Mouse (Mus musculus): ENCODE results near the gene Mmrn2.
"Not testable (repeated sequence)": the region's sequence is repeated elsewhere in the genome, so short reads cannot be mapped to it uniquely, and the experiment has no call there.

Mmrn2 gene

DNA sequence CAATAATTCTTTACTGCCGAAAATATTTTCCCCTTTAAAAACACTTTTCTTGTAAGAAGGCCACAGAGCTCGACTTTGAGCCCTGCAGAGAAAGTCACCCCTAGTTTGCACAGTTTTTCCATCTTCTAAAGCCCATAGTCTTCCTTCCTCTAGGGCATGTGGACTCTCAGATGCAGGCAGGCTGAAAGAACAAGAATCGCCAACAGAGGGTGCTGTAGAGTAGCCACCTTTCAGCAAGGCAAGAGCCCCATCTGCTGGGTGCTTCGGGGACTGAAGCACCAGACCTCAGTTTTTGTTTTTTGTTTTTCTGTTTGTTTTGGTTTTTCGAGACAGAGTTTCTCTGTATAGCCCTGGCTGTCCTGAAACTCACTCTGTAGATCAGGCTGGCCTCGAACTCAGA is 25.9 kb downstream of the Mmrn2 start:
- DNase-seq (ENCODE audit: low read depth, low spot score): peak; percentile 49

DNA sequence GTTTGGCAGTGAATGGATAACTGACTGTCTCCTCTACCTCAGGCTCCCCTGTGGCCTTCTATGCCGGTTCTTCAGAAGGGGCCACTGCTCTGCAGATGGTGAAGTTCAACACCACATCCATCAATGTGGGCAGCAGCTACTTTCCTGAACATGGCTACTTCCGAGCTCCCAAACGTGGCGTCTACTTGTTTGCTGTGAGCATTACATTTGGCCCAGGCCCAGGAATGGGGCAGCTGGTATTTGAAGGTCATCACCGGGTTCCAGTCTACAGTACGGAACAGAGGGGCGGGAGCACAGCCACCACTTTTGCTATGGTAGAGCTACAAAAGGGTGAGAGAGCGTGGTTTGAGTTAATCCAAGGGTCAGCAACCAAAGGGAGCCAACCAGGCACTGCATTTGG is 27.6 kb downstream of the Mmrn2 start:
- DNase-seq (ENCODE audit: low read depth, low spot score): no peak

DNA sequence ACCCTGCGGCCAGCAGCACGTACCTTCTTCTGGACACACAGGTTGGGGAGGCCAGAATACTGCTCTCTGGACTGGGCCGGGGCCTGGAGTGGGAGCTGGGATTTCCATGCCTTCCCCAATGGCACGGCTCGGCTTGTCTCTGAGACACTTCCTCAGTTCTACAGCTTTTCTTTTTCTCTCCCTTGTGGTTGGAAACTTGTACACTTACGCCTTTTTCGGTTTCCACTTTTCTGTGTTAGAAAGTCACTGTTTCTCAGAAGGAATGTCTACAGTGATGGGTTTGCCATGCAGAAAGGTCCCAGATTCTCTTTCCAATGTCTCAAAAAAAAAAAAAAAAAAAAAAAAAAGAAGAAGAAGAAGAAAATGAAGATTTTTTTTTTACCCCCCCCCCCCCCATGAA is 28.2 kb downstream of the Mmrn2 start:
- DNase-seq (ENCODE audit: low read depth, low spot score): no peak

DNA sequence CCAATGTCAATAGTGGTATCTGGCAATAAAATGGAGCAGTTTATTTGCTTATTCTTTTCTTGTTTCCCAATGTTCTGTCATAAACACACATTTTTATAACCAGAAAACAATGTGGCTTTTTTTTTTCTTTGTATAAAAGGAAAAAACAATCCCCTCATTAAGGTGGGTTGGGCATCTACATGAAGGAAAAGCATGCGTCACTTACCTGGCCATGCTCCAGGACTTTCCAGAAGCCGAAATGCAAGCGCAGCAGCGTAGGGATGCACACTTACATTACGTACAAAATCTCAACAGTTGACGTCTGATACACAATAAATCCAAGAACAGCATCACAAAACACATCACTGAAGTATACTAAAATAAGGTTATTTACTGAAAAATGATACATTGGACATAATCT is 35.5 kb downstream of the Mmrn2 start:
- no peak for DNase-seq (ENCODE audit: low read depth, low spot score)

DNA sequence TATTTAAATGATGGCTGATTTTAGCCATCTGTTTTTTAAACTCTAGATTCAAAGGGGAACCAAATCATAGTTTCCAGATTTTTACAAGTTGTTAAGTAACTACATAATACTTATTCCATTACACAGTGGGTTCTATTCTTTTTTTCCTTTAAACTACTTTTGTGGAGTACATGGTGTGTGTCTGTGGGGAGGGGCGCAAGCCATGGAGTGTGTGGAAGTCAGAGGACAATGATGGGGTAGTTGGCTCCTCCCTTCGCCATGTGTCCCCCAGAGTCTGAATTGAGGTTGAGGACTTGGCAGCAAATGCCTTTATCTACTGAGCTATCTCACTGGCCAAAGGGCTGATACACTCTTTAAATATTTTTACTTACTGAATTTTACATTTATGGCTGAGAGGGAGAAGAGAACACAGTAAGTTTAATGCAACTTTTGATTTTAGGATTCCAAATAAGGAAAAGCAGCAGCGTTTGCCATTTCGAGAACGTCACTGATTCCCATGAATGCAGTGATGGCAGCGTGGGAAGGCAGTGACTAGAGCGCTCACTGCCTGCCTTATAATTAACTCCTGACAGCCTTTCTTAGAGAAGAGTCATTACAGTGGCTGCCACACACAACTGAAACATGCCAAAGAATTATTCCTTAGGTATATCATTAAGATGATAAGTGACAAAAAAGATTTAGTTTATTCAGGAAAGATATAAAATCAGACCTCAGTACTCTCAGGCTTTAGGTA is 37.1 kb downstream of the Mmrn2 start:
- no peak for DNase-seq (ENCODE audit: low read depth, low spot score)

DNA sequence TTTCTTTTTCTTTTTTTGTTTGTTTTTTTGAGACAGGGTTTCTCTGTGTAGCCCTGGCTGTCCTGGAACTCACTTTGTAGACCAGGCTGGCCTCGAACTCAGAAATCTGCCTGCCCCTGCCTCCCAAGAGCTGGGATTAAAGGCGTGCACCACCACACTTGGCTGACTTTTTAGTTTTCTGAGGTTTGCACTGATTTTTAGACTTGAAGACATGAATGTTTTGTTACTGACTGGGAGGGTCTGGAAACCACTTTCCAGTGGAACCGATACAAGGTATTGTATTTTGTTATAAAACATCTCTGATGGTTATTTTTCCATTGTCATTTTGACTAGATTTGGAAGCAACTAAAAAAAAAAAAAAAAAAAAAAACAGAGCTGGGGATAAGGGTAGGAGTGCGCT is 41.7 kb downstream of the Mmrn2 start:
- not testable (repeated sequence) for DNase-seq (ENCODE audit: low read depth, low spot score)

DNA sequence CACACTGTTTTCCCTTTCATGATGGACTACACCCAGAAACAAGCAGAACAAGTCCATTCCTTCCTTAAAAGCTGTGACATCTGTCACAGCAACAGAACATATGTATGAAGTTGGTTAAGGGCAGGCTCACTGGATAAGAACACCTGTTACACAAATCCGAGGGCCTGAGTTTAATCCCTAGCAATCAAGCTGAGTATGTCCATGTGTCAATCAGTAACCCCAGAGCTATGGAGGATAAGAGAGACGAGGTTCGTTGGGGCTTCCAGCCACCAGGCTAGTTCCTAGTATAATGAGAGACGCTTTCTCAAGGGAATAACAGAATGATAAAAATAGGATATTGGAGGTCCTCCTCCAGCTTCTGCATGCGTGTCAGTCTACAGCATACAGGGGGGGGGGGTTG is 42.2 kb downstream of the Mmrn2 start:
- DNase-seq (ENCODE audit: low read depth, low spot score): no peak

DNA sequence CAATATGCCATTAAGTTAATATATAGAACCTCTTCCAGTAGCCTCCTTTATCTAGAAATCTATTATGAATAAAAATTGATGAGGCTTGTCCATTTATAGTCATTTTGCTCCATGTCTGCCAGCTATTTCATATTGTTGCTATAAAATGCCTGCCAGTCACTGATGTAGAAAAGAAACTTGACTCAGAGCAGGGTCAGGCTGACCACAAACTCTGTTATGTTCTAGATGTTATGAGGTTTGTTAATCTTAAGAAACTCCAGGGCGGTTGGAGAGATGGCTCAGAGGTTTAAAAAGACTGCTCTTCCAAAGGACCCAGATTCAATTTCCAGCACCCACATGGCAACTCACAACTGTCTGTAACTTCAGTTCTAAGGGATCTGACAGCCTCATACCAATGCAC is 45.8 kb downstream of the Mmrn2 start:
- no peak for DNase-seq (ENCODE audit: low read depth, low spot score)

DNA sequence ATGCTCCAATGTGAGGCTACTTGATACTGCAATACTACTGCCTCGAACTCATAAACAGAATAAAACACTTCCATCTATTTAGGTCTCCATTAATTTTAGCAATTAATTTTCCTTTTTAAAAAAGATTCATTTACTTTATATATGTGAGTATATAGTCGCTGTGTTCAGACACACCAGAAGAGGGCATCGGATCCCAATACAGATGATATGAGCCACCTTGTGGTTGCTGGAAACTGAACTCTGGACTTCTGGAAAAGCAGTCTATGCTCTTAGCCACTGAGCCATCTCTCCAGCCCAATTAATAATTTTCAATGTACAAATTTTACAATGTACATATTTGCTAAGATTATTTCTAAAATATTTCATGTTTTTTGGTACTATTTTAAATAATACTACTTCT is 53.0 kb downstream of the Mmrn2 start:
- DNase-seq (ENCODE audit: low read depth, low spot score): no peak

DNA sequence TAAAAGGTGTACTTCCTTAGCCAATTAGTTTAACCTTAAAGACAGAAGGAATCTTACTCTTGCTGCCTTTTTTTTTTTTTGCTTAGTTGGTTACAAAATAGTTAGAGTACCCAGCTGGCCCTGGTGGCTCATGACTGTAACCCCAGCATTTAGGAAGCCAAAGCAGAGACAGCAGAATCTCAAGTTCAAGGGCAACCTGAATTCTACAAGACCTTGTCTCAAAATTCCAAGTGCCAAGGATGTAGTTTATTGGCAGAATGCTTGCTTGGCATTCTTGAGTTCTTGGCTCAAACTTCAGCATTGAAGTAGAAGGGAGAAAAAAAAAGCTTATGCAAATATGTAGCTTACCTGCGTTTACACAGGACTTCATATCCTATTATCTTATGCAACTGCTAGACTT is 53.8 kb downstream of the Mmrn2 start:
- no peak for DNase-seq (ENCODE audit: low read depth, low spot score)

DNA sequence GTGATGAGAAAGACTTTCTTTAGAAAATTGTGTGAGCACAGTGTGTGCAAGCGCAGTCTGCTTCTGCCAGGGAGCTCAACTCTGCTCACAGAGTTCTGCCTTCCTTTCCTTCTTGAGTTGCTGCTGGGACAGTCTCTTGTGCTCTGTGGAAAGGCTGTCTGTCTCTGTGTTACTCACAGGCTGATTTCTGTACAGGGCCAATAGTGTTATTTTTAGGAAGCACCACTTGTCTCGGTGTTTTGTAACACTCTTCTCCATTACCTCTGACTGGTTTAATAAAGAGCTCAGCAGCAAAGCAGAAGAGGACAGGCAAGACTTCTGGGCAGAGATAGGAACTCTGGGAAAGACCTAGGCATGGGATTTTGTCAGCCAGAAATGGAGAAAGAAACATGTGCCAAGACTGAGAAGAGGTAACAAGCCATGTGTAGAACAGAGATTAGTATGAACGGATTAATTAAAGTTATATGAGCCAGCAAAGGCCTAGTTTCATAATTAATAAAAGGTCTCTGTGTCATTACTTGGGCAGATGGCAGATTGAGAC is 65.3 kb downstream of the Mmrn2 start:
- DNase-seq (ENCODE audit: low read depth, low spot score): no peak

DNA sequence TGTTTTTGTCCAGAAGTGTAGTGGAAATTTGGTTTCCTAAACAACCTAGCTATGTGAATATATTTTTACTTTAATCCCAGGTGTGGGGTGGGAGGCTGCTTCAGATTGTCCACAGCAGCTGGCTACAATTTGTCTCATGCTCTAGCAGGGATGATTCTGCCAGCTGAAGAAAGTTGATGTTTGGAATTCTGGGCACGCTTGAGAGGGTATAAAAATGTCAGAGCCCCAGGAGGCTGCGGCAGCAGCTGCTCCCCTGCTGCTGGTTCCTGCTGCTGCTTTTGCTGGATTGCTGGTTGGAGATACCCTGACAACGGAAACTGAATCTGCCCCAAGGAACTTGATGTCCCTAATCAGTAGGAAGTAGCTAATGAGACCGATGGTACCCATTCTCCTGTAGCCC is 67.3 kb downstream of the Mmrn2 start:
- no peak for DNase-seq (ENCODE audit: low read depth, low spot score)

DNA sequence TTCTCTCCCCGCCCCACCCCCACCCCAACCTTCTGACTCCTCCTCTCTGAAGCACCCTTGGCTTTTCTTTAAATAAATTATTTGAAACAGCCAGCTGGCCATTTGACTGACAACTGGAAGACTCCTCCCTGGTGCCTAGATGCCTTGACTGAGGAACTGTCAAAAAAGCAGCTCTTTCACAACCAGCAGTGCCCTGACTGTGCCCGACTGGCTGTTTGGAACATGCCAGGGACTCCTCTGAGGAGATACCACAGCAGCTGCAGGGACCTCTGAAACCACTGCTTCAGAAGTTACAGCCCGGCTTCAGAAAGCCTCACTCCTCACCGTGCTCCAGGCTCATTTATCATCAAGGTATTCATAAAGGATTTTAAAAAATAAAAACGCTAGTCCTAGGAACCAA is 69.1 kb downstream of the Mmrn2 start:
- no peak for DNase-seq (ENCODE audit: low read depth, low spot score)

DNA sequence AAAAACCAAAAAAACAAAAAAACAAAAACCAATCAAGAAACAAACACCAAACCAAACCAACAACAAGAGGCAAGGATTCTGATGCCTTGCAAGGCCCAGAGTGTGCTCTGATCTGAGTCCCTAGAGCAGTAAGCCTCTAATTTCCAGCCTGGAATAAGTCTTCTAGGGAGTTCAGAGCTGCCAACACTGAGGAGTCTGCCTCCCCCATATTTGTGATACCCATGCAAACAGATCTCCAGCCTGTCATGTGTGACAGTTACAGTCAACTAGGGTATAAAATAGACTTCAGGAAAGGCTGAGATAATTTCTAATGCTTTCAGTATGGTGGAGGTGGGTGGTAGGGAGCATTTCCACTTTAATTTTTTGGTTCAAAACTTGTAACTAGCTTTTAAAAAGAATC is 69.7 kb downstream of the Mmrn2 start:
- DNase-seq (ENCODE audit: low read depth, low spot score): no peak

DNA sequence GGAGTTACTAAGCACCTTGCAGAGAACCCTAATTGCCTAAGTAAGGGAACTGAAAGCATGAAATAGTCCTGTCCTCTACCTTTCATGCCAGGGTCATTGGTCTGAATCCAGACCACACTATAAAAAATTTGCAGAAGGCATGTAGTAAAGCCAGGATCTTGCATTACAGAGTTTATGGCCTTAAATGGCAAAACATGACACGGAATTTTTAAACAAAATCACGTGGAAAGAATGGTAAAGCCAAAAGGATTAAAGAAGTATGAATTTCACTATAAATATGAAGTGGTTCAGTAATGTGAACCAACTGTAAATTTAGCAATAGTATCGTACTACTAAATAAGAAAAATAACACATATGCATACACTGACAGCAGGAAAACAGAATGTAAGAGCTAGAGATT is 70.1 kb downstream of the Mmrn2 start:
- DNase-seq (ENCODE audit: low read depth, low spot score): no peak

DNA sequence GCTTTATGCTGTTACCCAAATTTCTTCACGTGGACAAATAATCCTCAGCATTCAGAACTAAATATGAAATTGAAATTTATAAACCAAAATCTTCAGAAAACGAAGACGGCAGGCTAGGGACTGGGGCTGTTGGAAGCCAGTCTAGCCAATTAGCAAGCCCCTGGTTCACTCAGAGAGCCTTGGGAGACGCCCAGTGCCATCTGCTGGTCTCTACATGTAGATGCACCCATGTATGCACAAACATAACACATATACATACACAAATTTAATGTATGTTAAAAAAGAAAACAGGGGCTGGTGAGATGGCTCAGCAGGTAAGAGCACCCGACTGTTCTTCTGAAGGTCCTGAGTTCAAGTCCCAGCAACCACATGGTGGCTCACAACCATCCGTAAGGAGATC is 71.4 kb downstream of the Mmrn2 start:
- no peak for DNase-seq (ENCODE audit: low read depth, low spot score)

DNA sequence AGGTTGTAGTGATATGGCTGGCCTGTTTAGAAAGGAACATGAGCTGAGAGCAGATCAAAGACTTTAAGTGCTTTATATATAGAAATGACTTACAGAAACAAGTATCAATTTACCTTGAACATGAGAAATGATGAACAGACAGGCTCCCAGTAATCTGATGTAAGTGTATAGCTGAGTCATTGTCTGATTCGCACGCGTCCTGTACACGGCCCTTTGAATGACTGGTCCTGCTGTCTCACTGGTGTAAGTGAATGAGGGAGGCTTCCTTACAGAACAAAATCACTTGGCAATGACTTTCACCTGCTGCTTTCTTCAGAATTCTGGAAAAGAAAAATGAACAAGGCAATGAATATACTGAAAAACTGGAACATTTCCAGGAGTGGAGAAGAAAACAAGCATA is 72.4 kb downstream of the Mmrn2 start:
- DNase-seq (ENCODE audit: low read depth, low spot score): no peak

DNA sequence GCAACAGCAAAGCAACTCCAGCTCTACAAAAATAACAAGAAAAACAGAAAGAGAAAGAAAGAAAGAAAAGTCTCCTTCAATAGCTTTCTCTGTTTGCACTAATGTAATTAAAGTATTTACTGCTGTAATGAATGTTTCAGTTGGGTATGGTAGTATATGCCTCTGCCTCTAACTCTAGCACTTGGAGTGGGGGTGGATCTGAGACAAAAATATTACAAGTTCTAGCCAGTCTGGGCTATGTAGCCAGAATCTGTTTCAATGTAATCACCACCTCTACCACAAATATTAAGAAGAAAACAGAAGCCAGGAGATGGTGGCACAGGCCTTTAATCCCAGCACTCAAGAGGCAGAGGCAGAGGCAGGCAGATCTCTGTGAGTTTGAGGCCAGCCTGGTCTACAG is 73.1 kb downstream of the Mmrn2 start:
- no peak for DNase-seq (ENCODE audit: low read depth, low spot score)

DNA sequence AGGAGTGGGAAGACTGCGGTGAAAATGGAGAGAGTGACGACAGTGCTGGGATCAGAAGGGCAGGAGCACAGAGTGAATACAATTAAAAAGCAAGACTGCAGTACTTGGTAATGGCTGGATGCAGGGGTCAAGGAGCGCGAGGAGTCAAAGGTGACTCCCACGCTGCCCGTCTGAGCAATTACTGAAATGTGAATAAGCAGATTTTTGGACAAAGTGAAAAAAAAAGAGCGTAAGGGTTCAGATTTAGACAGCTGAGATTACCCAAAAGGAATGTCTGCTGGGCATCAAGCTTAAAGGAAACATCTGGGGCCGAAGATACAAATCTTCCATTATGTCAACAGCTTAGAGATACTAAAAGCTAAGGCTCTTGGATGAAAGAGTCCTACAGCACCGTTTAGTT is 74.5 kb downstream of the Mmrn2 start:
- no peak for DNase-seq (ENCODE audit: low read depth, low spot score)

DNA sequence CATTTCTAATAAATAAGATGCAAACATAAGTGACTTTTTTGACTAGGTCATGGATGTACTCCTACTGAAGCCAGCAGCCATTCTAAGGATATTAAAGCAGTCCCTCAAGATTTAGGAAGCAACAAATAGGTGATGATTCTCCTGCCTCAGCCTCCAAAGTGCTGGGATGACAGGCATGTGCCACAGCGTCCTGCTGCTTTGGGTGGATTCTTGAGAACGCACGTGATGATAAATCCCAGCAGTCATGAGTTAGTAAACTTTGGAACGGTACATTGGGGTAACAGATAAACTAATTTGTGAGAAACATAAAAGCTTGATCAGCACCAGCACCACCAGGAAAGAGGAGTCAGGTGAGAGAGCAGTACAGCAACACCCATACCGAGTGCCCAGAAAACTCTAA is 75.2 kb downstream of the Mmrn2 start:
- no peak for DNase-seq (ENCODE audit: low read depth, low spot score)

DNA sequence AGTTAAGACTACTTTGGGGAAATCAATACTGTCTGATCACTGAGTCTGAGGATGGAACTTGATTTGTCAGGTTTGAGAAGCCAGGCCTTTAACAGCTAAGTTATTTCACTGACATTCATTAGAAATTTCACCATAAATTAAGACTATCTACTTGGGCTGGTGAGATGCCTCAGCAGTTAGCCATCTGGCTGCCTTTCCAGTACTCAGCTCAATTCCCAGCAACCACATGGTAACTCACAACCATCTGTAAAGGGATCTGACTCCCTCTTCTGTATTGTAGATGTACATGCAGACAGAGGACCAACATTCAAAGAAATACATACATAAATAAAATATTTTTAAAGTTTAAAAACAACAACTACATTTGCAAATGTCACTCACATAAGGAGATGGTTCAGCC is 76.6 kb downstream of the Mmrn2 start:
- DNase-seq (ENCODE audit: low read depth, low spot score): no peak

DNA sequence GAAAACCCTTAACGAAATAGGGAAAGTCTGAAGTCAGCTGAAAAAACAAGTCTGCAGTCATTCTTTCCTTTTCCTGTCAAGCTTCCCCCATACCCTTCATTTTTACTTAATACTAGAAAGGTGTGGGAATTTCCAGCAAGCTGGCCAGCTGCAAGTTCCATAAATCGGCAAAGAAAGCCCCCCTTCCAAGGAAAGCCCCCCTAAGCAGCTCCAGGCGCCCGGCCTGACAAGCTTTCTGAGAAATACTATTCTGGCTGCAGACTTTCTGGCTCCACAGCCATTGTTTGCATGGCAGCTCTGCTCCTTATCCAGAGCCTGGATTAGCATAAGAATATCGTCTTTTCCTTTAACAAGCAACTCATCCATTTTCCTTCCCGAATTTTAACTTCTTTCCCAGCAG is 78.4 kb downstream of the Mmrn2 start:
- DNase-seq (ENCODE audit: low read depth, low spot score): no peak
